Mouse (Mus musculus) adrenal gland, adult (tissue): ENCODE measurements around the gene Pdzd3.

ENCODE experiments used
- DNase-seq, 2 experiments: peaks; one replicate each; pipeline ENCODE4 v3.0.0; 2022 to 2023; ENCODE audit warnings: low spot score in 1 of 2; ENCODE audit not compliant: inconsistent age in 2 of 2

The Pdzd3 gene

DNA sequence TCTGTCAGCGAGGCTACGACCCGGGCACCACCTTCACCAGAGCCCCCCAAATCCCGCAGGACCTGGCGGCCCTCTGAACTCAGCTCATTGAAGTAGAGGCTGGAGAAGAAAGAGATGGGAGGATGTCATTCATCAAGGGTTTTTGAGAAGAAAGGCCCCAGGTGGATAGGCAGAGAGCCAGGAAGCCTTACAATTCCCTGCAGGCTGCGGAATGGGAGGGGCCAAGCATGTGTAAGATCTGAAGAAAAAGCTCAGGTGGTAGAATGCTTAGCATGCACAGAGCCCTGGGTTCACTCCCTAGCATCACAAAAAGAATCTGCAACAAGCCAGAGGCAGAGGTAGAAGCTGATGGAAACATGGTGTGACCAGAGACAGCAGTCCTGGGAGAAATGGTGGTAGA is 2.2 kb upstream of the Pdzd3 start:
- no peak for DNase-seq

DNA sequence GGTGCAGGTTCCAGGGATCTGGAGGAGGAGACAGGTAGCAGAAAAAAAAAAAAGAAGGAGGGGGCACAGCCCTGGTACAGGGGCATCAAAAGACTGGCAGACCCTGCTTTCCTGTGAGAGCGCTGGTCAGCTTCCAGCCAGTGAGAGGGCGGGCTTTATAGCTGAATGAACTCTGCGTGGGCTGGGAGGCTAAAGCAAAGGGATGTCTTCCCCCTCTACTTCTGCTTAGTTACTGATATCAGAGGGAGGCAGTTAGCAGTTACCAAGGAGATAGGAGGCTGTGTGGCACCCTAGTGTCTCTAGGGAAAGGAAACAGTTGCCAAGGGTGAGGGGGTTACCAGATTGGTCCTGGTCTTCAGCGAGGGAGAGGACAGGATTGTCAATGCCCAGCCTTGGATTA is 826 bp downstream of the Pdzd3 start:
- DNase-seq = no peak

DNA sequence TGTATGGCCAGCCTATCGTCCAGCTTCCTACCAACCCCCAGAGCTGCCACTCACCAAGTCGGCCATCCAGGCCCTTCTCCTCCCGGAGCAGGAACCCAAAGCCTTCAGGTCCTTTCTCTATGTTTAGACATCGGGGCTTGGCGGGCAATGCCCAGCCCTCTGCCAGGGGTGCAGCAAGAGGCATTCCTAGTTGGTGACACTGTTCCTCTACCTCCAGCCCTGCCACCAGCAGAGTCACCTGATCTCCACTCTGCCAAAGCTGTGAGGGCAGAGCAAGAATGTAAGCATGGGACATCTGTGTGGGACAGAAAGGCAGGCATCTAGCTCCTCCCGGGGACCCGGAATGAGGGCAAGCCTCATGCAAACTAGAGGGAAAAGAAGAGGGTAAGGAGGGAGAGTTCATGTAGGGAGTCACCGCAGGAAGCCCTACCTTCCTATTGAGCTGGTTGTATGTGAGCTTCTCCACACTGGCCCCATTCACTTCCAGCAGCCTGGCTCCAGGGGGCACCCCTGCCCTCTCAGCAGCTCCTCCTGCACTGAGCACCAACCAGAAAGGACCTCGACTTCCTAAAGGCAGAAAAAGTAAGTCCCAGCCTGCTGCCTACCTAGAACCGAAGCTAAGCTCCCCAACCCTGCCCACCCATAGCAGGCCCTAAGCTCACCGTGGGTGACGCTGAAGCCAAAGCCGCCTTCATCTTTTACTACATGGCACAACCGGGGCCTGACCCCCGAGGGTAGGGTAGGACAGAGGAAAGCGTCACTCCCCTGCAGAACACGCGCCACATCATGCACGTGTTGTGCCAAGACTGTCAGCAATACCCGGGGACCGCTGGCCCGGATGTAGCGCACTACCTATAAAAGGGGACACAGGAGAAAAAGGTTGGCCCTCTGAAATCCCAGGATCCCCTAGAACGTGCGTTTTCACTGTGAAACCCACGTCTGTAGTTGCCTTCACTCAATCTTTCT is 1.8 kb downstream of the Pdzd3 start:
- DNase-seq = peak; percentile 80 to 89

DNA sequence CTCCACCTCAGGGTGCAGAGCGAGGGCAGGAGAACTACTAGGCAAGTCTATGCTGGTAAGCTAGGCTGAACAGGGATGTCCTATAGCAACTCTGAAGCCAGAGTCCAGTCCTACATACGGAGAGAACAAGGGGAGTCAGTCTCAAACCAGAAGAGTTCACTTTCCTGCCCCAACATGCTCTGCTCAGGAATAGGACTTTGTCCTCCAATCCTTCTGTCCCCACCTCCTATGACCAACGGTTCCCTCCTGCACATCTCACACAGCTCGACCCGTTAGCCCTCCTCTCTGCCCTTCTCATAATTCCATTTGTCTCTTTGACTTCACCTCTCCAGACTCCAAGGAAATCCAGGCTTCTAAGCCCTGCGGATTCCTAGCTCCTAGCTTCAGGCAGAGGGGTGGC is 3.4 kb downstream of the Pdzd3 start:
- no peak for DNase-seq

DNA sequence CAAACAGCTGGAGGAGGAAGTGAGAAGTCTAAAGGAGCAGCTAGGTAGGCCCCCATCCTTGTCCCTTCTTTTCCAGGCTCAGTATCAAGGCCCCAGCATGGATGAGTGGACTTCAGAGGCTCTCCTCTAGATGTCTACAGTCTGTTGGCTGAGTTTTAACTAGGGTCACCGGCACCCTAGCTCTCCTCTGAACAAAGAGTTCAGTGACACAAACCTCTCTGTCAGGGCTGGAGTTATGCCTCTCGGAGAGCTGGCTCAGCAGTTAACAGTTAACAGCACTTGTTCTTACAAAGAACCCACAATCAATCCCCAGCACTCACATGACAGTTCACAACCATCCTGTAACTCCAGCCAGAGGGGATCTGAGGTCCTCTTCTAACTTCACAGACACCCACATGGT is 7.7 kb downstream of the Pdzd3 start:
- DNase-seq = no peak

DNA sequence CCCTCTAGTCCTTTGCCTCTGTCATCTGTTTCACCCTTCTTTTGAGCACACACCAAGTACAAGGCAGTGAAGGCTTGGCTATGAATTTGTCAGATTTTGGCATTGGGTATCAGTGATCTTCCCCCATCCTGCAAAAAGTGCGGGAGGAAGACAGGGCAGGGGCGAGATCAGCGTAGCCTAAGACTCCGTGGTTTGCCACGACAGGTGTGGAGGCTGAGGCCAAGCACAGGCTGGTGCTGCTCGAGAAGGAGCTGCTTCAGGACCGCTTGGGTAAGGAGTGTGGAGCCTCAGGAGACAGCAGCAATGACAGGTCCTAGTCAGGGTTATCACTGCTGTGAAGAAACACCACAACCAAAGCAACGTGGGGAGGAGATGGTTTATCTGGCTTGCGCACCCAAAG is 9.9 kb downstream of the Pdzd3 start:
- DNase-seq = no peak

DNA sequence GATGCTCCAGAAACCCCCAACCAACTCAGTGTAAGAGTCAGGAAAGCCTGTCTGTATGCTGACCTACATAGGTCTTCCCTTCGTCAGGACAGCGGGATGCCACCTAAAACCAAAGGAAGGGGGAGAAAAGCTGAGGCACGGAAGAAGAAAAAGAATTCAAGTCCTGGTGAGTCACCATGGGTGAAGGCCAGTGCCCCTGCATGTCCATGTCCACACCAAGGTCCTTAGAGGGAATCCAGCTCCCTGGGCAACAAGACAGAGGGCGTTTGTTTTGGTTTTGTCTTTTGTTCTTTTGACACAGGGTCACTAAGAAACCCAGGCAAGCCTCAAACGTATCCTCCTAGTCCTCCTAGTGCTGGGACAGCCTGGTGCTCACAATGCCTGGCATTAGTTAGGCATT is 10.4 kb downstream of the Pdzd3 start:
- peak; percentile 81 to 87 for DNase-seq

DNA sequence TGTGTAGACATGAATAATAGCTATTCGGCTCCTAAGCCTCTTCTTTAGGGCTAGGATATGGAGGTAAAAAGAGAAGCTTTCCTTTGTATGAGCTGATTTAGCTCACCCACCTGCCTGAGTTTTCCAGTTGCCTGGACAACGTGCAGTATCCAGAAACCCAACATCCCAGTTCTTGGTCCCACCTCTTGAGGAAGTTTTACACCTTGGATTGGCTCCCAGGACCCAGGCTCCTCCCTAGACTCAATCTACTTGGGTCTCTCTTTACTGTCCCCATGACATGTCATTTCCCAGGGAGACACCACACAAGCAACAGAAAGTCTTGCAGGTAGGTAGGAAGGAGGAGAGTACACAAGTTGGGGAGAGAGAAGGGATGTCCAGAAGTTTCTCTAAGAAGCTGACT is 10.9 kb downstream of the Pdzd3 start, which contains the start of gene Ccdc153:
Ccdc153 (plus strand) TSS at position 278 of the 400 bp plus-strand sequence.
- DNase-seq = peak; percentile 28 to 67

DNA sequence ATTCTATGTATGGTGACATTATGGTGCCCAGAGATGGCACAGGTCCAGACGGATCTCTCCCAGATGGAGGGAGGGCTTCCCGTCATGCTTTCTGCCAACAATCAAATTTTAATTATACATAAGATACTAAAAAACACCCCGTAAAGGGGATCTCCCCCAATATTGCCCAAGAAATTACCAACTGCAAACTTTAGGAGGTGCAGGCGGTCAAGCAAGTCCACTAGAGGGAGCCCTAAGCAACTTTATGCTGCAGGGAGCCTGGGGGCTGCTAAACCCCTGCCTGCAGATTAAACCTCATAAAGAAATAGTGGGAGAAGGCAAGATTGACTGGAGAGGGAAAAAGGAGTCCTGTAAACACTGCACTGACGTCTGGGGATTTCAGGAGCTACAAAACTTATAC is 11.8 kb downstream of the Pdzd3 start:
- peak; percentile 51 to 85 for DNase-seq

DNA sequence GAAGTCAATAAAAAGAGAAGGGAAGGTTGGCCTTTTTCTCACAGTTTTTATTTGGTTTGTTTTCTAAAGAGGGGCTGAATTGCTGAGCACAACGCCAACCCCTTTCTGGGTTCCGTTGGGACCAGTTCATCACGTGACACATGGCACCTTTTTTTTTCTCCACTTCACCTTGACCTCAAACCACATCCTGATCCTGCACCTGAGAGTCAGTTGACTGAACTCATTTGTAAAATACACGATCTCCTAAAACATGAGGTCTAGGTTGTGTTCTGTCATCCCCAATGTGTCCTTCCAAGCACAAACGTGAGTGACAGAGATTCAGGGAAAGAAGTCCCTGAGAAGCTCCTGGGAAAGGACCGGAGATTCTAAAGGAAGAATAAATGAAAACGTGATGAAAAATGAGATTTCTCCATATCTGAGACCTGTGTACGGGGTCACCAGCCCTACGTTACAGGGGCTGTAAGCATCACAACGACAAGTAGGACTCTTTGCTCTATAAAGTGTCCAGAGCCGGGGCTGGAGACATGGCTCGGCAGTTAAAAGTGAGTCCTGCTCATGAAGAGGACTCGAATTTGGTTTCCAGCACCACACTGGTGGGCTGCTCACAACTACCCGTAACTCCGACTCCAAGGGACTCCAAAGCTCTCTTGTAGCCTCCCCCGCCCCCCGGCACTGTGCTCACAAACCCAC is 12.6 kb downstream of the Pdzd3 start:
- DNase-seq = peak in 1 of 2 experiments; percentile 5

DNA sequence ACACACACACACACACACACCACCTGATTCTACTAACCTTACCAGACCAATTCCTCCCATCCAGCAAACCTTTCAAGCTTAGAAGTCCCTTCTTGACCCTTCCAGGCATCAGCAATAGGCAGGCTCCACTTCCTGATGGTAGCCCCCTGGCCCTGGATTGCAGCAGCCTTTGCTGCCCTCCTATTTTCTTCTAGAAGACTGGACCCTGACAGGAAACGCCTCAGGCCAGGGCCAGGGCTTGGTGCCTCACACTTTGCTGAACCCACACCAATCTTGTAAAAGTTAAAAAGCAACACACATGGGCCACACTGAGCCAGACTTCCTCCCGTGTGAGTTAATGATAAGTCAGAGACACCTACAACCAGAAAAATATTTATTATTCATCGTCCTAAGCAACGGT is 14.1 kb downstream of the Pdzd3 start:
- DNase-seq = peak; percentile 6 to 33

DNA sequence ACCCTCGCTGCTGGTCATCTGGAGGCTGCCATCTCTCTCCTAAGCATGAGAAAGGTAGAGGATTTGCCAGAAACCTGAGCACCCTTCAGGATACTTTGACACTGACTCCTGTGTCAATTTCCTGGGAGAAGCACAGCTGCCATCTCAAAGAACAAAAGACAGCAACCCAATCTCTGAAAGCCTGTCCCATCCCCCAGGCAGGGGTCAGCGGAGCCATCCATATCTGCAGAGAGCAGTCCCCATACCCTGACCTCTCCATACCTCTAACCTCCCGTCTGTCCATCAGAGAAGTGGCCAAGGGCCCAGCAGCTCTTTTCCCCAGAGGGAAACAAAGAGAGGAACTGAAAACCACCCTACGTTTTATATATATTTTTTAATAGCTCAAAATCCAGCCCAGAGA is 14.7 kb downstream of the Pdzd3 start:
- DNase-seq = peak; percentile 20 to 31

DNA sequence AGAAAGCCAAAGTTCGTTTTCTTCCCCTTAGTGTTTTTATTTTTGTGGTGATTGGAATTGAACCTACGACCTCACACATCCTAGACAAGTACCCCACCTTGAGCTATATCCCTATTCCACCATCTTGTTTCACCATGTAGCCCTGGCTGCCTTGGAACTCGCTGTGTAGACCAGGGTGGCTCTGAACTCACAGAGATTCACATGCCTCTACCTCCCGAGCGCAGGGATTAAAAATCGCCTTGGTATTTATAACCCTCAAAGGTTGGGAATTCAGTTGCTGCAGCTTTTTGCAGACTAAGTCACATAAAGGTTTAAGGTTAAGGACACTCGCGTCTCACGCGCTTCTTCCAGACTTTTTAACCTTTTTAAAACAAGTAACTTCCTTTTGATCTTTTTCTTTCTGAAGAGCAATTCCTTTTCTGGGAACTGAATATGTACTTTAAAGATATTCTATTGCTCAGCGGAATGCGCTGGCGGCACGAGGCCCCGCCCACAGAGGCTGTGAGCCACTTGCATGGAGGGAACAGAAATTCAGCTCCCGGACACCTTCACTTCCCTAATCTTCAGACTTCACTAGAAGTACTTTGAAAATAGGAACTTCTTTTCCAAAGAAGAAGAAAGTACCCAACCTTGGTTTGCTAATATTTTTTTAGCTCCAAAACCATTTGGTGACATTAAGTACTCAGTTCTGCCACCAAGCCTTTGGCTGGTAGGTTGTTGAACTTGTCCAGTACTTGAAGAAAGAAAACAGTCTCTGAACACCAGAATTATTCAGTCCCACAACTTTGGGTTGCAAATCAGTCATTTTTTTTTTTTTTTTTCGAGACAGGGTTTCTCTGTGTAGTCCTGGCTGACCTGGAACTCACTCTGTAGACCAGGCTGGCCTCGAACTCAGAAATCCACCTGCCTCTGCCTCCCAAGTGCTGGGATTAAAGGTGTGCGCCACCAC is 16.5 kb downstream of the Pdzd3 start:
- DNase-seq = peak; percentile 79 to 89

DNA sequence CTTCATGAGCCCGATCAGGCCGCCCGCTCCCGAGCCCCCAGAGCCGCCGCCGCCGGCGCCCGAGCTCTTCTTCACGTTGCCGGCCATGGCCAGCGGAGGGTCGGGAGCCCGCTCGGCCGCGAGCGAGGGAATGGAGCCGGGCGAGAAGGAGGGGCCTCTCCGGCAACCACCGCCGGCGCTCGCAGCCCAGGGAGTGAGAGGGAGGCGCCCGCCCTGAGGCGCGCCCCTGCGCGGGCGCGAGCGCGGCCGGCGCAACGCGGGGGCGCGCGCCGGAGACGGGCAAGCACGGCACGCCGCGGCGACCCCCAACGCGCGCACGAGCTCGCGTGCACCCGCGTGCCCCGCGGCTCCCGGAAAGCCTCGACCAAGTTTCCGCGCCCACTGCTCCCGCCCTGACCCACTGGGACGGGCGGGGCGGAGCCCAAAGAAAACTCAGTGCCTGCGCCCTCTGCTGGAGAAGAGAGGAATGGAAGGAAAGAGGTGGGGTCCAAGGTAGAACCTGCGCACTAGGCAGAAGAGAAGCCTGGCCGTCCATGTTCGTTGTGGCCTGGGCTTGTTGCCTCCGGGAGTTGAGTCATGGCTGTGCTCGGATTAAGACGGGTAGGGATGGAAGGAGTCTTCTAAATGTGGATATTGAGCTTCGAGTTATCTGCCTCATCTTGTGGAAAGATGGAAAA is 17.3 kb downstream of the Pdzd3 start, which contains the start of gene Cbl:
Cbl (minus strand) TSS at position 248 of the 677 bp plus-strand sequence.
- peak; percentile 99 to 100 for DNase-seq

DNA sequence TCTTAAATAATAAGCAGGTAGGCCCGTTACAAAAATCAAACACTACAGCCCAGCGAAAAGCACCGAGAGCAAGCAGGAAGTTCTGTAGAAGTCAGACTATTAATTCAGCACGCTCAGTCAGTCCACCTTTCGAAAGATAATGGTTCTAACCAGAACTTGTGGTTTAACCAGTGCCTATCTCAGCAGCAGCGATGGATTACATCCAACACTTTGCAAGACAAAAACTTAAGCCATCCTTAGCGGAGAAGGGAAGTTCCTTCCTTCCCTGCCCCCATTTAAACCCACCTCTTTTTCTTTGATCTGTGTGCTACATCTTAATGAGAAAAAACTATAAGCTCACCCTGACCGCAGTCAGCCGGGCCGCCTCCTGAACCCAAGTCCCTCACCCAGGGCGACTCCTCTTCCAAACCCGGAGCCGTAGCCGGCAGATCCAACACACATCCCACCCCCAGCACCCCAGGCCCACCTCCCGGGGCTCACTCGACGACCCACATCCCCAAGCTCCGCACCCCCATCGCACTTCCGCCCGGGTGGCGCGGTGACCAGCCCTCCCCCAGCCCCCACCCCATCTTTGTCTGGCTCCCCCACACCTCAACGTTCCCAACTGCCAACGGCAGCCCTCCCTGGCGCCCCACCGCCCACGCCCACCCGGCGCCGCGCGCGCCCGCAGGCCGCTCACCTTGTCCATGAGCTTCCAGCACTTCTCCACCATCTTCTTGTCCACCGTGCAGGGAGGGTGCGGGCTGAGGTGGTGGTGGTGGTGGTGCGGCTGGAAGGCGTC is 18.1 kb downstream of the Pdzd3 start:
- peak; percentile 24 to 82 for DNase-seq

DNA sequence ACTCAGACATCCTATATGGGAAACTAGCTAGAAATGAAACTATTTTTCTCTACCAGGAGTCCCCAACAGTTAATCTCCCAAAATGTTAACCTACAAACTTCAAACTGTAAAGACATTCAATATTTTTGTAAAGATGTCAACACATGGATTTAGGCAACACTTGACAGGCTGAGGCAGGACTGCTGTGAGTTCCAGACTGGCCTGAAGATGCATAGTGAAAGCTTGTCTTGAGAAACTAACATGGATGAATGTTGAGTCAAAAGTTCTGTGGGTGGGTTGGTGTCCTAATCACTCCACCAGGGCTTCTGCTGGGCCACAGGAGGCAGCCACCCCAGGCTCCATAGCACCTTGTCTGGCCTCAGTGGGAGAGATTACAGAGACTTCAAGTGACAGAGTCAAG is 19.7 kb downstream of the Pdzd3 start:
- peak in 1 of 2 experiments; percentile 36 for DNase-seq

DNA sequence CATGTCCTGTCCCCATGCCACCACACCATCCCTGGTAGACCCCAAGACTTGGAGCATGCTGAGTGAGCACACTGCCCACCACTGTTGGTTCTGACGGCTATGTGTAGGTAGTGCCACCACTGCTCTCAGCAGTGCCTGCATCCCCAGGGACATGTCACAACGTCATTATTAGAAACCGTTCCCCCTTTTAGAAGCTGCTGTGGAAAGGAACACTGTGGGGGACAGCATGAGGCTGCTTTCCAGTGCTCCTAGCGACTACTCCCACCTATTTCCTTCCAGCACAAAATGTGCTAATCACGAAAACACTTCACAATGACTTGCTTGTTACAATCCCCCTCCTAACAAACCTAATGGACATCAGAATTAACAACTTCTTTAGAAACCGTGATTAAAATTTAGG is 25.3 kb downstream of the Pdzd3 start:
- DNase-seq = no peak

DNA sequence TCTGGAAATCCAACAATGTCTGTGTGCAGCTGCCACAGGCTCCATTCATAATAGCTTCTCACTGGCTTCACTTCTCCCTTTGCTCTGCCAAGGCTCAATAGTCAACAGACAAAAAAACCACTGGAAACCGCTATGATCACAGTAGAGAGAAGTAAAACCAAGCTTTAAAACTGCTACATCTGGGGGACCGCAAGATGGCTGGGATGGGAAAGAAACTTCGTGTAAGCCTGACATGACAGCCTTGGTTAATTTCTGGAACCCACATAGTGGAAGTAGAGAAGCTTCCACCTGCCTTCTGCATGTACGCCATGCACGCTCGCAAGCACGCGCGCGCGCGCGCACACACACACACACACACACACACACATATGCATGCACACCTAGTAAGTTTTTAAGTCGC is 37.7 kb downstream of the Pdzd3 start:
- DNase-seq = no peak

DNA sequence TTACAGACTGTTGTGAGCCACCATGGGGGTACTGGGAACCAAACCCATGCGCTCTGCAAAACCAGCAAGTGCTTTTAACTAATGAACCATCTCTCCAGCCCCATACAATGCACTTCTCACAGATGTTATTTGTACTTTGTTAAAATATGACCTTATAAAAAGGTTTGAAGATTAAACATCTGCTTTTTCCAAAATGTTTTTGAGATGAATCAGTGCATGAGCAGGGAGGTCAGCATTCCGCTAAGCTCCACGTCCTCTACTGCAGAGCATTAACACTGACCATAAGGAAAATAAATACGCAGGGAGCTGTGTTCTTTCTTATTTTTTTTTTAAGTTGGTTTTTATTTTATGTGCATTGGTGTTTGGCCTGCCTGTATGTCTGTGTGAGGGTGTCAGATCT is 38.9 kb downstream of the Pdzd3 start:
- DNase-seq = peak in 1 of 2 experiments; percentile 62

DNA sequence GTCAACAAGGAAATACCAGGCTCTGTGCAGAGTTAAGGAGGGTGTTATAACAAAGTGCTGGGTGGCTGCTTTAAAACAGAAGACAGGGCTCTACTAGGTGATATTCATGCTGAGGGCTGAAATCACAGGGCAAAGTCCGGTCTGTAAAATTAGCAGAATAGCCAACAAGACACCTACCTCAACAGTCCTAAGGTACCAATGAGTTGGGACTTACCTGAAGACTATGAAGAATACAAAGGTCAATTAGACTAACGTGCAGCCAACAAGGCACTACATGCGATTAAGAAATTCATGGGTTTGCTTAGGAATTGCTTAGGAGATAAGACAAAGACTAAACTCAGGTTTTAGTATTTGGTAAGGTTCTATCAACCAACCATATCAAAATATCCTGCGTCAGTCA is 41.9 kb downstream of the Pdzd3 start:
- no peak for DNase-seq
